In genomic region chr9:72275101-72275978, GRCm38 (mm10) we compare ENCODE assay signal across 8 mouse cellular contexts. TPM values are rescaled to one million over a fixed set of nuclear protein-coding genes. Genes with fewer than 3 reads are reported as not detected.
DNase-seq lines count a peak whose midpoint lies in the region; ATAC-seq lines count a peak whose summit lies in the region.

No protein-coding gene starts in this region.

- peaks cover 18% of the 10 kb centered on the region for H3K9me3 ChIP-seq in erythroblast, embryonic 14.5 days (ENCODE audit: control insufficient read depth, low read length)
- H3K9me3 ChIP-seq in heart, embryonic 14.5 days (ENCODE audit: control insufficient read depth, low read length), result peaks cover 4% of the 10 kb centered on the region; the same call in 1 of the 2 replicates
- H3K9me3 ChIP-seq in liver, embryonic 11.5 days (ENCODE audit: control insufficient read depth, low read length), result peaks cover 4% of the 10 kb centered on the region; the same call in 1 of the 2 replicates
- H3K9me3 ChIP-seq in stomach, embryonic 14.5 days (ENCODE audit: control insufficient read depth, low read depth, low read length), result no peaks in the 10 kb centered on the region

- no peaks in the 10 kb centered on the region for H3K27me3 ChIP-seq in erythroblast, embryonic 14.5 days (ENCODE audit: control insufficient read depth)
- no peaks in the 10 kb centered on the region for H3K27me3 ChIP-seq in heart, embryonic 14.5 days (ENCODE audit: control insufficient read depth, insufficient read depth, low read length)
- H3K27me3 ChIP-seq in liver, embryonic 11.5 days (replicated peaks; ENCODE audit: control insufficient read depth, insufficient read depth, low read length), result no peaks in the 10 kb centered on the region
- H3K27me3 ChIP-seq in stomach, embryonic 14.5 days (ENCODE audit: control insufficient read depth, insufficient read depth, low read length), result no peaks in the 10 kb centered on the region

- H3K4me1 ChIP-seq in brown adipose tissue, adult 24 weeks (ENCODE audit: control insufficient read depth, insufficient read depth, insufficient read length, low read length), result peaks cover 3% of the 10 kb centered on the region
- peaks cover 31% of the 10 kb centered on the region for H3K4me1 ChIP-seq in erythroblast, embryonic 14.5 days (ENCODE audit: control insufficient read depth)
- peaks cover 5 to 11% of the 10 kb centered on the region in 2 experiments for H3K4me1 ChIP-seq in heart, embryonic 14.5 days (ENCODE audit: control insufficient read depth in 2 of 2, insufficient read depth in 2 of 2, low read length in 2 of 2)
- H3K4me1 ChIP-seq in liver, embryonic 11.5 days (replicated peaks; ENCODE audit: control insufficient read depth, insufficient read depth, low read length), result peaks cover 7% of the 10 kb centered on the region
- H3K4me1 ChIP-seq in stomach, embryonic 14.5 days (ENCODE audit: control insufficient read depth, insufficient read depth, low read length), result 0 out of 2 replicates have a peak, but pooled peaks cover 7% of the 10 kb centered on the region

- peak overlapping the region; percentile 79 for H3K4me2 ChIP-seq in heart, embryonic 14.5 days (ENCODE audit: low read length)
- H3K4me2 ChIP-seq in liver, embryonic 11.5 days, result peak overlapping the region; percentile 72
- peak overlapping the region; percentile 83 for H3K4me2 ChIP-seq in stomach, embryonic 14.5 days (replicated peaks; ENCODE audit: low read depth, low read length)

- peak; percentile 80 for ATAC-seq in heart, embryonic 14.5 days (ENCODE audit: insufficient number of reproducible peaks, insufficient read depth, low FRiP score, low read depth)
- ATAC-seq in liver, embryonic 11.5 days (replicated peaks; ENCODE audit: low FRiP score), result peak; percentile 84
- ATAC-seq in stomach, embryonic 14.5 days (ENCODE audit: insufficient number of reproducible peaks, insufficient read depth, low FRiP score, low read depth), result peak; percentile 87; the same call in 1 of the 2 replicates

- H3K27ac ChIP-seq in brown adipose tissue, adult 24 weeks (replicated peaks; ENCODE audit: low read depth, low read length), result peak overlapping the region; percentile 92
- H3K27ac ChIP-seq in heart, embryonic 14.5 days (replicated peaks in 1 of 2; ENCODE audit: control insufficient read depth in 1 of 2, insufficient read depth in 1 of 2, low read depth in 2 of 2, low read length in 2 of 2), result peak overlapping the region; percentile 96 to 99
- H3K27ac ChIP-seq in liver, embryonic 11.5 days (ENCODE audit: low read depth, low read length), result peak overlapping the region; percentile 98
- H3K27ac ChIP-seq in stomach, embryonic 14.5 days (ENCODE audit: low read length), result peak overlapping the region; percentile 97

- peak overlapping the region; percentile 99 for H3K4me3 ChIP-seq in brown adipose tissue, adult 24 weeks (ENCODE audit: insufficient read depth, low read depth, low read length)
- peak overlapping the region; percentile 87 for H3K4me3 ChIP-seq in erythroblast, embryonic 14.5 days (replicated peaks)
- peak overlapping the region; percentile 61 to 75 for H3K4me3 ChIP-seq in heart, embryonic 14.5 days (ENCODE audit: control insufficient read depth in 1 of 2, insufficient read depth in 1 of 2, low read depth in 1 of 2, low read length in 2 of 2)
- H3K4me3 ChIP-seq in liver, embryonic 11.5 days (ENCODE audit: low read depth, low read length), result peak overlapping the region; percentile 83
- peak overlapping the region; percentile 69 for H3K4me3 ChIP-seq in stomach, embryonic 14.5 days (ENCODE audit: low read depth, low read length)

- WGBS in heart, embryonic 14.5 days, result under 1% methylated on average over 67 of the region's 70 CpGs
- WGBS in liver, embryonic 11.5 days, result 1% methylated on average over 44 of the region's 70 CpGs
- WGBS in stomach, embryonic 14.5 days, result under 1% methylated on average over 34 of the region's 70 CpGs

- peak overlapping the region; percentile 96 for H3K9ac ChIP-seq in heart, embryonic 14.5 days (ENCODE audit: low read length)
- H3K9ac ChIP-seq in liver, embryonic 11.5 days (ENCODE audit: low read depth, low read length), result peak overlapping the region; percentile 97
- H3K9ac ChIP-seq in stomach, embryonic 14.5 days (replicated peaks; ENCODE audit: low read depth, low read length), result peak overlapping the region; percentile 90

- H3K36me3 ChIP-seq in erythroblast, embryonic 14.5 days (ENCODE audit: control insufficient read depth), result peaks cover 7% of the 10 kb centered on the region
- no peaks in the 10 kb centered on the region for H3K36me3 ChIP-seq in heart, embryonic 14.5 days (ENCODE audit: control insufficient read depth, insufficient read depth, low read length)
- no peaks in the 10 kb centered on the region for H3K36me3 ChIP-seq in liver, embryonic 11.5 days (ENCODE audit: control insufficient read depth, insufficient read depth, low read length)
- H3K36me3 ChIP-seq in stomach, embryonic 14.5 days (ENCODE audit: control insufficient read depth, insufficient read depth, low read length), result no peaks in the 10 kb centered on the region

- peak; percentile 44 to 50 for DNase-seq in CD8-positive naive resting alpha-beta T cell, adult 2 months (ENCODE audit: low read depth in 2 of 2, low spot score in 2 of 2)
- DNase-seq in kidney, postnatal 10 days, result peak; percentile 76
- peak; percentile 67 for DNase-seq in liver, embryonic 11.5 days (ENCODE audit: low spot score)
- DNase-seq in naive thymus-derived CD4-positive, alpha-beta T cell, adult 2 months (ENCODE audit: low read depth), result peak; percentile 84

RNA-seq across cellular contexts. Expression of gene Zfp280d, which starts 0.7 kb away (rescaled TPM):
- 9.1 and 10.6 TPM in 2 replicates for polyA plus RNA-seq in brown adipose tissue, adult 24 weeks (2012; ENCODE audit: insufficient read depth, insufficient read length, missing spikeins)
- 0.28 and 0.72 TPM in 2 replicates for polyA plus RNA-seq in erythroblast, embryonic 14.5 days (2012)
- polyA plus RNA-seq in heart, embryonic 14.5 days (2014; fragmentation: Nextera tagmentation; extraction: Ambion mirVana), result 29.2 and 31.8 TPM in 2 replicates
- polyA plus RNA-seq in liver, embryonic 11.5 days (2014; fragmentation: Nextera tagmentation; extraction: Ambion mirVana), result 33.5 and 36.0 TPM in 2 replicates
- 53.1 and 54.6 TPM in 2 replicates for polyA plus RNA-seq in stomach, embryonic 14.5 days (2014; fragmentation: Nextera tagmentation; extraction: Ambion mirVana)

Comparison
In these comparisons a context has a peak if more than half of its experiments do, and no peak if none do; other contexts are left out.
1. Peak in every context shown above with its lines: DNase-seq, ATAC-seq, H3K4me3 ChIP-seq and H3K27ac ChIP-seq.